Mouse (Mus musculus): Measurements from ENCODE around the gene Bach1. TPM values are rescaled to one million over a fixed set of nuclear protein-coding genes. Genes with fewer than 3 reads are reported as not detected.
"Not testable (repeated sequence)": the region's sequence is repeated elsewhere in the genome, so short reads cannot be mapped to it uniquely, and the experiment has no call there.

Gene Bach1
- total RNA-seq, 2 experiments from 2014 or later: 12.0 to 12.8 TPM

- no peak for DNase-seq (ENCODE audit: low spot score in 2 of 2)
- intact Hi-C loops (cut with DNase I): no loop called here
These were observed 22.6 kb upstream of the Bach1 start for GRCm38 (mm10) chr16:87676182-87676581.

GRCm38 (mm10) chr16:87678667-87679066, 20.1 kb upstream of the Bach1 start:
- intact Hi-C loops (cut with DNase I): no loop called here
- no peak for DNase-seq (ENCODE audit: low spot score in 2 of 2)

- intact Hi-C loops (cut with DNase I): no loop called here
These were observed 17.7 kb upstream of the Bach1 start for GRCm38 (mm10) chr16:87680912-87681634.

GRCm38 (mm10) chr16:87681848-87682247, 16.9 kb upstream of the Bach1 start:
- DNase-seq (ENCODE audit: low spot score in 2 of 2): no peak
- intact Hi-C loops (cut with DNase I): no loop called here

More at GRCm38 (mm10) chr16:87680912-87681634, 17.7 kb upstream of the Bach1 start:
- no peak for DNase-seq (ENCODE audit: low spot score in 2 of 2)

GRCm38 (mm10) chr16:87686458-87686857, 12.3 kb upstream of the Bach1 start:
- intact Hi-C loops (cut with DNase I): no loop called here
- no peak for DNase-seq (ENCODE audit: low spot score in 2 of 2)

- intact Hi-C loops (cut with DNase I): no loop called here
These were observed 11.4 kb upstream of the Bach1 start for GRCm38 (mm10) chr16:87687346-87687745.

GRCm38 (mm10) chr16:87688328-87688727, 10.4 kb upstream of the Bach1 start:
- intact Hi-C loops (cut with DNase I); DNase-seq (ENCODE audit: low spot score in 2 of 2): not testable (repeated sequence)

More at GRCm38 (mm10) chr16:87687346-87687745, 11.4 kb upstream of the Bach1 start:
- no peak for DNase-seq (ENCODE audit: low spot score in 2 of 2)

- intact Hi-C loops (cut with DNase I); DNase-seq (ENCODE audit: low spot score in 2 of 2): not testable (repeated sequence)
These were observed 9.9 kb upstream of the Bach1 start for GRCm38 (mm10) chr16:87688823-87689222.

- peak in 1 of 2 experiments; percentile 24 for DNase-seq (ENCODE audit: low spot score in 2 of 2)
- intact Hi-C loops (cut with DNase I): no loop called here
These were observed 9.5 kb upstream of the Bach1 start for GRCm38 (mm10) chr16:87689225-87689624.

GRCm38 (mm10) chr16:87690506-87690905, 8.2 kb upstream of the Bach1 start:
- intact Hi-C loops (cut with DNase I): no loop called here
- DNase-seq (ENCODE audit: low spot score in 2 of 2): no peak

GRCm38 (mm10) chr16:87691102-87691501, 7.6 kb upstream of the Bach1 start:
- DNase-seq (ENCODE audit: low spot score in 2 of 2): no peak
- intact Hi-C loops (cut with DNase I): no loop called here

- DNase-seq (ENCODE audit: low spot score in 2 of 2): no peak
- intact Hi-C loops (cut with DNase I): no loop called here
These were observed 6.2 kb upstream of the Bach1 start for GRCm38 (mm10) chr16:87692591-87692990.

- no peak for DNase-seq (ENCODE audit: low spot score in 2 of 2)
- intact Hi-C loops (cut with DNase I): no loop called here
These were observed 909 bp upstream of the Bach1 start for GRCm38 (mm10) chr16:87697707-87698365.

- intact Hi-C loops (cut with DNase I): no loop called here
- DNase-seq (ENCODE audit: low spot score in 2 of 2): peak in 1 of 2 experiments; percentile 64
These were observed 554 bp downstream of the Bach1 start for GRCm38 (mm10) chr16:87699306-87699692.

GRCm38 (mm10) chr16:87699693-87700394, 1.1 kb downstream of the Bach1 start:
- intact Hi-C loops (cut with DNase I): no loop called here
- DNase-seq (ENCODE audit: low spot score in 2 of 2): peak in 1 of 2 experiments; percentile 15

GRCm38 (mm10) chr16:87700395-87700765, 1.6 kb downstream of the Bach1 start:
- intact Hi-C loops (cut with DNase I): no loop called here
- no peak for DNase-seq (ENCODE audit: low spot score in 2 of 2)

GRCm38 (mm10) chr16:87701891-87702290, 3.1 kb downstream of the Bach1 start:
- intact Hi-C loops (cut with DNase I): no loop called here
- no peak for DNase-seq (ENCODE audit: low spot score in 2 of 2)

- DNase-seq (ENCODE audit: low spot score in 2 of 2): no peak
- intact Hi-C loops (cut with DNase I): no loop called here
These were observed 4.1 kb downstream of the Bach1 start for GRCm38 (mm10) chr16:87702881-87703280.

- intact Hi-C loops (cut with DNase I): no loop called here
- no peak for DNase-seq (ENCODE audit: low spot score in 2 of 2)
These were observed 5.5 kb downstream of the Bach1 start for GRCm38 (mm10) chr16:87704225-87704624.

GRCm38 (mm10) chr16:87705892-87706589, 7.3 kb downstream of the Bach1 start:
- intact Hi-C loops (cut with DNase I): no loop called here
- no peak for DNase-seq (ENCODE audit: low spot score in 2 of 2)

All from left cerebral cortex, postnatal 36 days (tissue).